Mouse (Mus musculus) layer of hippocampus, adult 9-10 months (tissue): ENCODE results near the gene Syngr2.
"Not testable (repeated sequence)": the region's sequence is repeated elsewhere in the genome, so short reads cannot be mapped to it uniquely, and the experiment has no call there.

Experiments used
- DNase-seq: peaks from one replicate; pipeline ENCODE4 v3.0.0; 2022; ENCODE audit warnings: low spot score

The Syngr2 gene

DNA sequence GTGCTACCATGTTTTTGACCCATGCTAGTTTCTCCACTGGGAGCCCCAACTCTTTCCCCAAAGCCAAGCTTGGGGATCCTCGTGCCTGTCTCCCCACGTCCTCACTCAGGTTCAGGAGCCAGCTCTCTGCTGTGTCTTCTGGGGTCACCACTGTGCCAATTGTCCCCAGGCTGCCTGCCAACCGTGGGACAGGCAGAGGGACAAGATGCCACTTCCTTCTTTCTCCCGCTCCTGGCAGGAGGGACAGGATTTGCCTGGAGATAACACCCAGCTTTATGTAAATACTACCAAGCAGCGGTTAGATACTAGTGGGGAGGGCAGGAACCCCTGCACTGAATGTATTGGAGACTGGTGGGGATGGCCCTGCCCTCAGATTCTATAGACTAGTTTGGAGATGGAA, 4.4 kb downstream of the Syngr2 start:
- no peak for DNase-seq

GRCm38 (mm10) chr11:117814704-117815366, 5.4 kb downstream of the Syngr2 start:
- no peak for DNase-seq

DNA sequence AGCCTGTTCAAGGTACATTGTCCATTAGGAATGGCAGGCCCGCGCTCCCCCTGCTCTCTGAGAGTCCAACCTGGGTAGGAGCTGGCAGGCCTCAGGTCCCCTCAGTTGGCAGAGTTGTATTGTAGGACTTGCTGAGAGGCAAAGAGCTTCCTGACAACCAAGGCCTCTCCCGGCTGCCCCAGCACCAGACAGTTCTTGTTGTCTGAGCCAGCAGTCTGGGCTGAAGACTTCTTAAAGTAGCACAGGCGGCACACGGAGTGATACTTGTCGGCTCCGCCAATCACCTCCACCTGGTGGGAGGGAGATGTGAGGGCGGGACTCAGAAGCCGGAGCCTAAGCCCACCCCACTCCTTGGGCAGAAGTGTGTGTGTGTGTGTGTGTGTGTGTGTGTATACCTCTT, 6.4 kb downstream of the Syngr2 start:
- not testable (repeated sequence) for DNase-seq

DNA sequence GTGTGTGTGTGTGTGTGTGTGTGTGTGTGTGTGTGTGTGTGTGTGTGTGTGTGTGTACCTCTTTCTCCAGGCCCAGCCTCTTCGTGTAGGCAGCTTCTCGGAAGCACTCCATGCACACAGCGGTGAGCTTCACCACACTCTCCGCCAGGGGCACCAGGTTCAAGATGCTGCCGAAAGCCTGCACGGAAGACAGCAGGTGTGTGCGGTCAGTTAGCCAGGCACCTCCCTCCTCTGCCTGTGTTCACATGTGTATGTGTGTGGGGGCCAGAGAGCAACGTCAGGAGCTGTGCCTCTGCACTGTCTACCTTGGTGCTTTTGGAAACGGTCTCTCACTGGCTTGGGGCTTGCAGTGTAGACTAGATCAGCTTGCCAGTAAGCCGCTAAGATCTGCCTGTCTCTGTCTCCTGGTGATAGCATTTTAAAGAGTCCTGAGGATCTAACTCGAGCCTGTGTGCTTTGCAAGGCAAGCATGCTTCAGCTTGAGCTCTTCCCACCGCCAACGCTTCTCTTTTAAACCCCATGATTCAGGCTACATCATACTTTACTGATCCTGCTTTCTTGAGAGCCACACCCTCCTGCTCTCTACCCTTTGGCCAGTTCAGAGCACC, 7.0 kb downstream of the Syngr2 start:
- no peak for DNase-seq

DNA sequence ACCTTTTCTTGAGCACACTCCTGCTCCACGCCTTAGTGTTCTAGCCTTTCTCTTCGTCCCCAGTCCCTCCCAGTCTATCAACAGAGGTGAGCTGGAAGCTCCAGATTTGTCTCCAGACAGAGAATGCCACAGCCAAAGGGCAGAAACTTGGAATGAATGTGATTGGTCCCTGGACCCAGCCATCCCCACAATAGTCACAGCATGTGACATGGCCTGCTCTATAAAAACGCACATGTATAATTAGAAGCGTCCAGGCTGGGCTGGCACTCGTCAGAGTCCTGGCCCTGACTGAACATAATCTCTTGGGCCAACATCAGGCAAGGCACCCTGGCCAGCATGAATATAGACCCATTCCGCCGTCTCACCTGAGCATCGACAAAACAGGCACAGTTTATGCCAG, 9.6 kb downstream of the Syngr2 start:
- no peak for DNase-seq

DNA sequence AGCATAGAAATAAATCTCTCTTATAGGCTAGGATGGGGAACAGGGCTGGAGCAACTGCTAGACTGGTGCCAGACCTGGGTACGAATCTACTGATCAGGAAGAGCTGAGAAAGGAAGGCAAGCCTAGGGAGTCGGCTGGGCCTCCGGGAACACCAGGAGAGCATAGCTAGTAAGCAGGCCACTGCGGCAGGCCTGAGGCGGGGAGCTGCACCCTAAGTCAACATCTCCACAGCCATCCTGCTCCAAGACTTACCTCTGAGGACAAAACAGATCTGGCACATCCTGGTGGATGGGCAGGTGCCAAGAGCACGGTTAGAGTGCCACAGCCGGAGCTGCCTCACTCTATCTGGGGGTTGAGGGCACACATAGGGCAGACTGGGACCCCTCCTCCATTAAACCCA, 10.7 kb downstream of the Syngr2 start:
- DNase-seq, result no peak

- DNase-seq, result no peak
Observed at GRCm38 (mm10) chr11:117821868-117822267, 12.4 kb downstream of the Syngr2 start.

- no peak for DNase-seq
Observed at GRCm38 (mm10) chr11:117822728-117823241, 13.3 kb downstream of the Syngr2 start.

- DNase-seq, result no peak
Observed at GRCm38 (mm10) chr11:117823411-117823810, 13.9 kb downstream of the Syngr2 start.

DNA sequence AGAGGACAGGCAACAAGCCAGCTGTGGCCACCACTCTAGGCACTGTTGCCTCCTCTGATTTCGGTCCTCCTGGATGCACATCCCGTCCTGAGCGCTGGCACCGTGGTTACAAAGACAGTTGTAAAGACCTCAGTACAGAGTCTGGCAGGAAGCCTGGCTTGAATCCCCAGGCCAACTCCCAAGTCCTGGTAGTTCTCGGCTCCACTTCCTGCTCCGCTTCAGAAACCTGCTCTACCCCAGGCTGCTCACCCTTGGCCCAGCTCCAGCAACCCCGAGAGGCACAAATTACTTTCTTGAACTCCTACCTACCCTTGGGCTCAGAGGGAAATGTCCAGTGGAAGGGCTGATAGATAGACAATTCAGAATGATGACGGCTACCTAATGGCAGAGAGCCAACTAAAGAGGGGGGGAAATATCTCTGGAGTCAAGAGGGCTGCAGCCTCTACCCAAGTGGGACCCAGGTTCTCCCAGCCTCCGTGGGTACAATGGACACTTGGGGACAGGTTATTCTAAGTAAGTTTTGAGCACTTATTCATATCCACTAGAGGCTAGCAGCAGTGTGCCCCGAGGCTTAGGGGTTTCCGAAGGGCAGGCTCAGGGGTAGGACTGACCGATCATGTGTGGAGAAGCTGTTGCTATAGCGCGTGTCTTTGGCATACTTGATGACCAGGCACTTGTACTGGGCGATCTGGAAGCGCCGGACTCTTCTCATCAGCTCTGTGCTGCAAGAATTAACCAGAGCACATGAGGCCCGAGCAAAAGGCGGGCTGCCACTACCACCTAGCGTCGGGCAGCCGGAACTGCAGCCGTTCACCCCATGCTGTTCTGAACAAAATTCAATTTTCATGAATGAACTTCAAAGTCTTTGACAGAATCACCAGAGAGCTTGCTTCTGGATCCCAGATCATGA, 14.8 kb downstream of the Syngr2 start:
- DNase-seq, result peak; percentile 63

GRCm38 (mm10) chr11:117825333-117826101, 16.0 kb downstream of the Syngr2 start, which contains the start of the genes Afmid and Tk1:
TSS of gene Afmid (plus strand) at chr11:117825924.
TSS of gene Tk1 (minus strand) at chr11:117826092.
- no peak for DNase-seq

- DNase-seq, result no peak
Observed at GRCm38 (mm10) chr11:117826164-117826563, 16.7 kb downstream of the Syngr2 start.

DNA sequence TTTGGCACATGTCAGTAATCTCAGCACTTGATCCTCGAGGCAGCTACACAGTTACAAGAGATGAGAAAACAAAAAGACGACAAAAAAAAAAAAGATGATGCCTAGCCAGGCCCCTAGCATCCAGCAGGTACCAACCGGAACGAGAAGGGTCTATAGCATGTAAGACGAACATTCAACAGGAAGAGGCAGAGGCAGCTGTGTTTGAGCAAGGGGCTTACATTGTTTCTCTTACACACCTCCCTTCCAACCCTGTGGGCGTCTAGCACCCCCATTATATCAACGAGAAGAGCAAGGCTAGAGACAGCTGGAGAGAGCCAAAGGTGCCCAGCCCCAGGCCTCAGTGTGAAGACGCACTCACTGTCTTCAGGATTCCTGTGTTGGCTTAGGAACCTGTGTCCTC, 17.4 kb downstream of the Syngr2 start:
- no peak for DNase-seq

GRCm38 (mm10) chr11:117827386-117827785, 17.9 kb downstream of the Syngr2 start:
- no peak for DNase-seq

GRCm38 (mm10) chr11:117828149-117828887, 18.9 kb downstream of the Syngr2 start:
- DNase-seq, result no peak

- DNase-seq, result no peak
Observed at GRCm38 (mm10) chr11:117828888-117829604, 19.6 kb downstream of the Syngr2 start.

DNA sequence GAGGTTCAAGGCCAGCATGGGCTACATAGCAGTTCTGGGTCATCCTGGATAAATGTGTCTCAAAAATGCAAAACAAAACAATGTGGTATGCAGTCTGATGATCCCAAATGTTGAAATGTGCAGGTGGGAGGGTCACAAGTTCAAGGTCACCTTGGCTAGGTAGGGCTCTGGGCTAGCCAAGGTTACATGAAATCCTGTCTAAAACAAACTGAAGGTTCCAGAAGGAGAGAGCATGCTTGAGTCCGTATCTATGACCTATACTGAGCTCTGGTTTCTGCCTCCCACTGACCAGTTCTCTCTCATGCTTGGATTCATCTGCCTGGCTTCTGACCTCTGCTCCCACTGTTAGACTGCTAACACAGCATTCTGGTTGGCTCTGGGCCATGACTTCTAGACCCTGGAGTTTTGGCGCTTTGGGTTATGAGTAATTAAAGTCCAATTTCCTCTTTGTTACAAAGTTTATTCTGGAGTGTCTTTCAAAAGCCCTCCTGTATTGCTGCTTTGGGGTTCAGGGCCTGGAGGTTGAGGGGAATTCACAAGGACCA, 20.3 kb downstream of the Syngr2 start:
- DNase-seq, result no peak

DNA sequence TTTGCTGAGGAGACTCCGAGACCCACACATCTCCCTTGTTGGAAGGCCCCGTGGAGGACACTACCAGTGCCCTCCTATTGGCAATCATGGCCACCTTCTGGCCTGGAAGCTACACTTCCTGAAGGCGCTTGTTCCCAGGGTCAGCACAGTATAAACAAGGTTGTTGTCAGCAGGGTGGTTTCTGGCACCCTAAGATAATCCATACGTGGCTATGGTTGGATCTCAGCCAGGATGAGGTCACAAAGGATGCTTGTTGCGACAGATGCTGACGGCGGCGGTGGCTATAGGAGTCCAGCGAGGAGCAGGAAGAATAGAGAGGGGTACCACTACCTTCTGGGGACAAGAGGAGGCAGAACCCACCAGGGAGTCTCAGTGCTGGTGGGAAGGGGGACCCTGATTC, 20.9 kb downstream of the Syngr2 start:
- no peak for DNase-seq

DNA sequence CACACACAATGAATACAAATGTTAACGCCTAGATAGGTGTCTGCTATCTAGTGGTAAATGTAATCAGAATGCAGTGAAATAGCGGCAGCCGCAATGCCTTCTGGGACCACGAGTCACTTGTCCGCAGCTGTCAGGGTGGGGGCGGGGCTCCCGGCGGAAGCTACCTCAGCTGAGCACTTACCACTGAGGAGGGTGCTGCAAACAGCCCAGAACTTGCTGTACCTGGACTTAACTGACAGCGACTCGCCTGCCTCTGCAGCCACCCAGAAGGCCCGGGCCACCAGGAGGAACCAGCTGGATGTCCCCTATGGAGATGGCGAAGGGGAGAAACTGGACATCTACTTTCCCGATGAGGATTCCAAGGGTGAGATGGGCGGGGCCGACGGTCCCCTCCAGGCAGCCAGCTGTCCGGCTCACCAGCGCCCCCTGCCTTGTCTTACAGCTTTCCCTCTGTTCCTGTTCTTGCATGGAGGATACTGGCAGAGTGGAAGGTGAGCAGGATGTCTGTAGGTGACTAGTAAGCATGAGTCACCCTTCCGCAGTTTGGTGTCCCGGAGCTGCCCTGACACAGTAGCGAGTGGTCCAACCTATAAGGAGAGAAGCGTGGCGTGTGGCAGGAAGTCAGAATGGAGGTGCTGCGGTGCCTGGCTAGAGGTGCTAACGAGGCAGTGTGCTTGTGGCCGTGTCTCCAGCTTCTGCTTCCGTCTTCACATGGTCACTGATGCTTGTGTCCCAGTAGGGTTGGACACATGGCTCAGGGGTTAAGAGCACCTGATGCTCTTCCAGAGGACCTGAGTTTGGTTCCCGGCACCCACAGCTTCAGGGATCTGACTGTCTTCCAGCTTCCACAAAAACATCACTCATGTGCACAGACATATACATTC, 22.9 kb downstream of the Syngr2 start:
- no peak for DNase-seq
